Mouse (Mus musculus) cortical plate, adult 2 months (tissue): Measurements from ENCODE around the gene Iqcf5. TPM values are rescaled to one million over a fixed set of nuclear protein-coding genes. Genes with fewer than 3 reads are reported as not detected.
A peak's percentile ranks its signal among the peaks of the same experiment; 100 is the strongest.

Experiments
- H3K27ac ChIP-seq: fragments of 200-500 bp; 2 replicates; pipeline ENCODE4 v1.5.1; 2012; ENCODE audit warnings: low read length, control low read depth, inconsistent platforms; ENCODE audit not compliant: insufficient read depth
- H3K4me1 ChIP-seq: fragments of 200-500 bp; 2 replicates; pipeline ENCODE4 v1.6.1; 2011; ENCODE audit warnings: low read length; ENCODE audit not compliant: control insufficient read depth, insufficient read depth
- H3K4me3 ChIP-seq: fragments of 200-500 bp; 2 replicates; pipeline ENCODE4 v1.5.1; 2011; ENCODE audit warnings: mild to moderate bottlenecking, low read length, control low read depth; ENCODE audit not compliant: insufficient read depth
- CTCF ChIP-seq: fragments of 200-500 bp; IDR thresholded peaks from 2 replicates; pipeline ENCODE4 v1.5.1; 2011; ENCODE audit warnings: mild to moderate bottlenecking, control low read depth, low read length; ENCODE audit not compliant: insufficient read depth; ENCODE audit errors: extremely low read depth
- POLR2A ChIP-seq: fragments of 200-500 bp; IDR thresholded peaks from 2 replicates; pipeline ENCODE4 v1.6.1; 2011; ENCODE audit warnings: mild to moderate bottlenecking, low read length, control low read depth; ENCODE audit not compliant: insufficient read depth; ENCODE audit errors: extremely low read depth
- polyA plus RNA-seq: library from polyadenylated mRNA; depleted of rRNA; stranded (reverse); fragments of >200 nt; gene quantifications from 2 replicates; pipeline ENCODE4 v1.2.3, GENCODE M21; 2012

Gene Iqcf5
- polyA plus RNA-seq, 1 experiment, result not detected

GRCm38 (mm10) chr9:106472321-106472720 is 42.1 kb upstream of the Iqcf5 start:
- no peak overlapping the region for H3K4me3 ChIP-seq
- peak overlapping the region; percentile 63 for H3K27ac ChIP-seq
- no peak for TF ChIP-seq CTCF
- TF ChIP-seq POLR2A, result no peak
- H3K4me1 ChIP-seq, result peaks cover 8% of the 10 kb centered on the region; the same call in 1 of the 2 replicates

- Histone ChIP-seq H3K4me1 (peaks cover 12% of the 10 kb centered on the region; the same call in 1 of the 2 replicates), H3K4me3 (no peak overlapping the region), H3K27ac (no peak overlapping the region)
- no peak for TF ChIP-seq CTCF
- TF ChIP-seq POLR2A, result no peak
Measured at GRCm38 (mm10) chr9:106473081-106473752, 41.2 kb upstream of the Iqcf5 start.

- Histone ChIP-seq H3K27ac (no peak overlapping the region), H3K4me3 (no peak overlapping the region), H3K4me1 (peaks cover 12% of the 10 kb centered on the region; the same call in 1 of the 2 replicates)
- no peak for TF ChIP-seq CTCF
- TF ChIP-seq POLR2A, result no peak
Measured at GRCm38 (mm10) chr9:106473753-106474105, 40.6 kb upstream of the Iqcf5 start.

- Histone ChIP-seq H3K27ac (no peak overlapping the region), H3K4me3 (no peak overlapping the region), H3K4me1 (peaks cover 12% of the 10 kb centered on the region; the same call in 1 of the 2 replicates)
- peak; percentile 52 for TF ChIP-seq CTCF
- TF ChIP-seq POLR2A, result no peak
Measured at GRCm38 (mm10) chr9:106474456-106474855, 39.9 kb upstream of the Iqcf5 start.

- no peak overlapping the region for H3K4me3 ChIP-seq
- H3K4me1 ChIP-seq, result peaks cover 12% of the 10 kb centered on the region; the same call in 1 of the 2 replicates
- no peak overlapping the region for H3K27ac ChIP-seq
- no peak for TF ChIP-seq CTCF
- TF ChIP-seq POLR2A, result no peak
Measured at GRCm38 (mm10) chr9:106475046-106475445, 39.3 kb upstream of the Iqcf5 start.

GRCm38 (mm10) chr9:106475663-106476001 is 38.7 kb upstream of the Iqcf5 start, which contains the start of gene Rrp9:
Gene Rrp9, plus strand, starts transcription at chr9:106475963.
- no peak for TF ChIP-seq CTCF
- TF ChIP-seq POLR2A, result no peak
- Histone ChIP-seq H3K4me1 (peaks cover 12% of the 10 kb centered on the region; the same call in 1 of the 2 replicates), H3K4me3 (no peak within 1 kb of the TSS; the same call in 1 of the 2 replicates), H3K27ac (peak within 1 kb of the TSS; percentile 11)

GRCm38 (mm10) chr9:106476002-106476923 is 38.1 kb upstream of the Iqcf5 start:
- Histone ChIP-seq H3K4me3 (no peak overlapping the region; the same call in 1 of the 2 replicates), H3K27ac (peak overlapping the region; percentile 11), H3K4me1 (peaks cover 12% of the 10 kb centered on the region; the same call in 1 of the 2 replicates)
- TF ChIP-seq POLR2A (no peak), CTCF (no peak)

- Histone ChIP-seq H3K4me1 (peaks cover 10% of the 10 kb centered on the region; the same call in 1 of the 2 replicates), H3K4me3 (peak within 1 kb of the TSS; percentile 62), H3K27ac (peak within 1 kb of the TSS; percentile 11)
- TF ChIP-seq CTCF (peak; percentile 89), POLR2A (0 out of 2 replicates have a peak, but pooled peaks have one; percentile 23)
Measured at GRCm38 (mm10) chr9:106476924-106477484, 37.4 kb upstream of the Iqcf5 start, which contains the start of gene Parp3. Gene Parp3, minus strand, starts transcription at chr9:106476949.

- peaks cover 7% of the 10 kb centered on the region; the same call in 1 of the 2 replicates for H3K4me1 ChIP-seq
- peak overlapping the region; percentile 62 for H3K4me3 ChIP-seq
- no peak for TF ChIP-seq CTCF
- no peak for TF ChIP-seq POLR2A
- no peak overlapping the region for H3K27ac ChIP-seq
Measured at GRCm38 (mm10) chr9:106477649-106478048, 36.7 kb upstream of the Iqcf5 start.
